Mouse (Mus musculus) spleen, embryonic (tissue): ENCODE measurements around the gene Il21r.

ENCODE experiments used
- CTCF ChIA-PET: fragments of 350-600 bp; sonication (Branson Sonifier 250); formaldehyde crosslinking; loops from one replicate; lab custom pipeline; 2022; lab: Charles Lee

The Il21r gene

DNA sequence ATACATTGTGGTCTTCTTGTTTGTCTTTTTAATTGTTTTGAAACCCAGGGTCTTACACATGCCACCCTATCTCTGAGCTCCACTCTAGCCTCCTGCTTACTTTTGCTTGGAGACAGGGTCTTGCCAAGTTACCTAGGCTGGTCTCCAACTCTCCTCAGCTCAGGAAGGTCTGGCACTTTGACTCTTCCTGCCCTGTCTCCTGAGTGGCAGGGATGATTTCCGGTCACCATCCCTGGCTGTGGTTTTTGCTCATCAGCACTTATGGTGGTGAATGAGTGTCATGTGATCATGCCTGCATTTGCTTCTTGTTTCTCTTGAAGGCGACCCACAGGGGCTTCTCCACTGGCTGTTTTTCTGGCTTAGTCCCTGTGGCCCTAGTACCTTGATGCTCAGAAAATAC lies 29.4 kb upstream of the Il21r start:
- CTCF ChIA-PET, result interaction anchor here (1.0 kb wide), 2 partner anchors 27 to 92 kb away, joined by 3 to 4 read pairs; no protein-coding TSS in a partner anchor

DNA sequence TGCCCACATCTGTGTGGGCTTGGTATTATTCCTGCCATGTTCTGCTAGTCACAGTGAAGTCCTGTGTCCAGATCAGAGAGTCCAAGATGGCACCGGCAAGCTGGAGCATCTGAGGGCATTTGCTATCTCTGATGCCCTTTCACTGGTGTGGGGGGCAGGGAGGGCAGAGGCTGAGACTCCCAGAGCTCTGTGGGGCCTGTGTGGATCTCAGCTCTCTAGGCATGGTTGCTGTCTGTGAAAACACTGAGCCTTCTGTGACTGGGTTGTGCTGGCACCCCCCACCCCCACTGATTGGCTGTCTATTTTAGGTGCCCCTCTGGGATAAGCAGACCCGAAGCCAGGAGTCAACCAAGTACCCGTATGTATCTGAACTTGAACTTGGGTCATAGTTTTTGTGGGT lies 28.4 kb upstream of the Il21r start:
- CTCF ChIA-PET, result no interaction called here

DNA sequence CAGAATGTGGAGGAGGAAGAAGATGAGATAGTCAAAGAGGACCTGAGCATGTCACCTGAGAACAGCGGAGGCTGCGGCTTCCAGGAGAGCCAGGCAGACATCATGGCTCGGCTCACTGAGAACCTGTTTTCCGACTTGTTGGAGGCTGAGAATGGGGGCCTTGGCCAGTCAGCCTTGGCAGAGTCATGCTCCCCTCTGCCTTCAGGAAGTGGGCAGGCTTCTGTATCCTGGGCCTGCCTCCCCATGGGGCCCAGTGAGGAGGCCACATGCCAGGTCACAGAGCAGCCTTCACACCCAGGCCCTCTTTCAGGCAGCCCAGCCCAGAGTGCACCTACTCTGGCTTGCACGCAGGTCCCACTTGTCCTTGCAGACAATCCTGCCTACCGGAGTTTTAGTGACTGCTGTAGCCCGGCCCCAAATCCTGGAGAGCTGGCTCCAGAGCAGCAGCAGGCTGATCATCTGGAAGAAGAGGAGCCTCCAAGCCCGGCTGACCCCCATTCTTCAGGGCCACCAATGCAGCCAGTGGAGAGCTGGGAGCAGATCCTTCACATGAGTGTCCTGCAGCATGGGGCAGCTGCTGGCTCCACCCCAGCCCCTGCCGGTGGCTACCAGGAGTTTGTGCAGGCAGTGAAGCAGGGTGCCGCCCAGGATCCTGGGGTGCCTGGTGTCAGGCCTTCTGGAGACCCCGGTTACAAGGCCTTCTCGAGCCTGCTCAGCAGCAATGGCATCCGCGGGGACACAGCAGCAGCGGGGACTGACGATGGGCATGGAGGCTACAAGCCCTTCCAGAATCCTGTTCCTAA lies 27.3 kb upstream of the Il21r start:
- CTCF ChIA-PET, result no interaction called here

DNA sequence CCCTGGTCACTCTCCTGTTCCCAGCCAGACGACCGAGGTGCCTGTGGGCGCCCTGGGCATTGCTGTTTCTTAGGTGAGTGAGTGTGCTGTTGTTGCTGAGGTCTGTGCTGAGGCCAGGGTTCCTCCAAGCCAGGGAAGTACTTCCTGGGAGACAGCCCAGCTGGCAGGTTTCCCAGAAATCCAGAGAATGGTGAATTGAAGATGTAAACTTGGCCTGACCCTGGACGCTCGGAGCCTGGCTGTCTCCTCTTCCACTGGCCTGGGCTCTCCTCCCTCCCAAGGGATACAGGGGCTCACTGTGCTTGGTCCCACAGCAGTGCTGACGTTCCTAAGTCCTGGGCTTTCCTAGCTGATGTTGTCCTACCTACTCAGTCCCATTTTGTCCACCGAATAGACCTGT lies 26.2 kb upstream of the Il21r start:
- CTCF ChIA-PET, result no interaction called here

DNA sequence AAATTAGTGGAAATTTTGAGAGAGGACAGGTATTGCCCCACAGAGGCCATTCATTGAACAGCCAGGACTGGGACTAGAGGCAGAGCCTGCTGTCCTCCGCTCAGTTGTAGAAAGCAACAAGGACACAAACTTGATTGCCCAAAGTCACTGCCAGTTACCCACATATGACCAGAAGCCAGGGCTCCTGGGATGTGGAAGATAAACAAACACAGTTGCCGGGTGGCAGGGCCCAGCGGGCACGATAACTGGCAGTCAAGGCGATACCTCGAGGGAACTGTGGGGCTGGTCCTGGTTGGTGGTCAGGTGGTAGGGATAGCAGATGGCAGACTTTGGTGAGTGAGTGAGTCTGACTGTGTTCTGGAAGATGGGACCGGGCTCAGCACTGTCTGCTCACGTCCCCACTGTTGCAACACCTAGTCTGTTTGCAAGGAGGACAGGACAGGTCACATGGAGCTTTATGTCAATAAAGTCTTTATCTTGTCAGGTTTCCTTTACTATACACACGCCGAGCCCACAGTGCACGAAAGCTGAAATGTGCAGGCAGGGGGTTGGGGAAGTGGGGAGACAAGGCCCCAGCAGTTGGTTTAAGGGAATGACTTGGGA lies 25.6 kb upstream of the Il21r start:
- CTCF ChIA-PET, result no interaction called here

DNA sequence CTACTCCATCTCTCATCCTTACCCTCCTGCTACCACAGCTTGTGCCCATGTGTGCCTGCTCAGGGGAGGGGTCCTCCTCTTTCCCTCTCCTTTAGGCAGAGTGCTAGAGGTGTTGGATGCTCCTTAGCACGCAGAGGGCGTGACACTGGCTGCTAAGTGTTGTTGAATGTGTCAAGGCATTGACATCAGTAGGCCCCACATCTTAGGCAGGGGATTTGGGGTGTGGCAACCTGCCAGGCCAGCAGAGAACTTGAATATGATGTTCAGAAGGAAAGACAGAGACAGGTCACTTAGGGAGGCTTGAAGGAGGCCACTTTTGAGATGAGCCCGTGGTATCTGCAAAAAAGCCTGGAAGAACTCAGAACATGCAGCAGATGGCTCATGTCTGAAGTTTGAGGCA lies 25.1 kb upstream of the Il21r start:
- CTCF ChIA-PET, result no interaction called here

DNA sequence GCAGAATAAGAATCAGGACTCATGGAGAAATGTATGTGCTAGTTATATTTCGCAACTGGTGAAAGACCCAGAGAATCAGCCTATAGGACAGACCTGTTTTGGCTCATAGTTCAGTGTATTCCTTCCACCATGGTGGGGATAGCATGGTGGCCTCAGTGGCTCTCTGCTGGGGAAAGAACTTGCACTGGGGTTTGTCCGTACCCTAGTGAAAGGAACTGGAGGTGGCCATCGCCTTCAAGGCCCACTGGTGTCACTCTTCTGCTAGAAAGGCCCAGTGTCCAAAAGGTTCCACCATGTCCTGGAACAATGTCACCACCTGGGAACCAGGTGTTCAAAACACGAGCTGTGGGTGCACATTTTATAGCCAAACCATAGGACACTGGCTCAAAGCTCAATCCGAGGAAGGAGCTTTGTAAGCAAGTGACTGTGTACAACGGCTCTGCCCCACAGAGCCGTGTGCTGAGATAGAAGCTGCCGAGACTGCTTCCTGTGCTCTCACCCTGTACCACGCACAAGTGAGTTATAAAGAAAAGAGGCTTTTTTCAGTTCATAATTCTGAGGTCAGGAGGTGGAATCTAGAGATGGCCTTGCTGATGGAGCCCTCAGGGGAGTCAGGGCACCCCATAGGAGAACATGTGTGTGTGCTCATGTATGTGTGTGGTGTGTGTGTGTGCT lies 23.5 kb upstream of the Il21r start:
- CTCF ChIA-PET, result interaction anchor here (0.9 kb wide), 1 partner anchor 11 kb away, joined by 3 read pairs; no protein-coding TSS in a partner anchor

DNA sequence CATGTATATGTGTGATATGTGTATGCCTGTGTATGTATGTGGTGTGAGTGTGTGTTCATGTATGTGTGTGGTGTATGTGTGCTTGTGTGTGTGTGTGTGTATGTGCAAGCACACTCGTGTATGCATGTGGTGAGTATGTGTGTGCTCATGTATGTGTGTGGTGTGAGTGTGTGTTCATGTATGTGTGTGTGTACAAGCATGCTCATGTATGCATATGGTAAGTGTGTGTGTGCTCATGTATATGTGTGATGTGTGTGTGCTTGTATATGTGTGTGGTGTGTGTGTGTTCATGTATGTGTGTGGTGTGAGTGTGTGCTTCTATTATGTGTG lies 23.0 kb upstream of the Il21r start:
- CTCF ChIA-PET, result interaction anchor here (0.7 to 1.5 kb wide), 2 partner anchors 11 to 110 kb away, joined by 3 read pairs; no protein-coding TSS in a partner anchor

GRCm38 (mm10) chr7:125580625-125581316 lies 22.5 kb upstream of the Il21r start:
- CTCF ChIA-PET, result interaction anchor here (0.7 to 1.5 kb wide), 6 partner anchors 10 to 111 kb away, joined by 3 to 16 read pairs (median 3); no protein-coding TSS in a partner anchor

GRCm38 (mm10) chr7:125581317-125581672 lies 21.9 kb upstream of the Il21r start:
- CTCF ChIA-PET, result interaction anchor here (0.5 to 1.5 kb wide), 6 partner anchors 10 to 109 kb away, joined by 3 to 16 read pairs (median 3); no protein-coding TSS in a partner anchor

- CTCF ChIA-PET, result interaction anchor here (0.7 to 1.7 kb wide), 4 partner anchors 15 to 114 kb away, joined by 3 to 6 read pairs (median 5); no protein-coding TSS in a partner anchor
Measured at GRCm38 (mm10) chr7:125583325-125584004, 19.8 kb upstream of the Il21r start.

- CTCF ChIA-PET, result interaction anchor here (0.7 to 1.3 kb wide), 4 partner anchors 9 to 114 kb away, joined by 3 to 5 read pairs (median 4); no protein-coding TSS in a partner anchor
Measured at GRCm38 (mm10) chr7:125584005-125584369, 19.2 kb upstream of the Il21r start.

GRCm38 (mm10) chr7:125586355-125586754 lies 16.9 kb upstream of the Il21r start:
- CTCF ChIA-PET, result interaction anchor here (0.7 kb wide), 1 partner anchor 56 kb away, joined by 3 read pairs; no protein-coding TSS in a partner anchor

- CTCF ChIA-PET, result interaction anchor here (0.6 to 0.9 kb wide), 2 partner anchors 10 to 508 kb away, joined by 4 to 9 read pairs; no protein-coding TSS in a partner anchor
Measured at GRCm38 (mm10) chr7:125588721-125589120, 14.5 kb upstream of the Il21r start.

GRCm38 (mm10) chr7:125589896-125590295 lies 13.3 kb upstream of the Il21r start:
- CTCF ChIA-PET, result interaction anchor here (0.6 to 1.2 kb wide), 2 partner anchors 11 to 158 kb away, joined by 3 to 5 read pairs; no protein-coding TSS in a partner anchor

GRCm38 (mm10) chr7:125593831-125594230 lies 9.4 kb upstream of the Il21r start:
- CTCF ChIA-PET, result no interaction called here

DNA sequence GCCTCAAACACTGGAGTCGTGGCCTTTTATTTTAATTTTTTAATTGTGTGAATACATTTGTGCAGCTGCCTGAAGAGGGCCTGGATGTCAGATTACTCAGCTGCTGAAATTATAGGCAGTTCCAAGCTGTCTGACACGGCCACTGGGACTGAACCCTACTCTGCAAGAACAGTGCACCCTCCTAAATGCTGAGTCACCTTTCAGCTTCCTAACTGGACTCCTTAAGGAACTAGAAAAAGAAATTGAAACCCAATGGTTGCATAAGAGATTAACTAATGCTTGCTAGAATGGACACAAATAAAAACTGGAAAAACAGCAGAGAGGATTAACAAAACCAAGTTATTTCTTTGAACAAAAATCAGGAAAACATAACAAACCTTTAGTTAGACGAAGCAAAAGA lies 6.8 kb upstream of the Il21r start:
- CTCF ChIA-PET, result interaction anchor here (0.7 to 0.8 kb wide), 2 partner anchors 18 to 22 kb away, joined by 3 to 4 read pairs; no protein-coding TSS in a partner anchor

DNA sequence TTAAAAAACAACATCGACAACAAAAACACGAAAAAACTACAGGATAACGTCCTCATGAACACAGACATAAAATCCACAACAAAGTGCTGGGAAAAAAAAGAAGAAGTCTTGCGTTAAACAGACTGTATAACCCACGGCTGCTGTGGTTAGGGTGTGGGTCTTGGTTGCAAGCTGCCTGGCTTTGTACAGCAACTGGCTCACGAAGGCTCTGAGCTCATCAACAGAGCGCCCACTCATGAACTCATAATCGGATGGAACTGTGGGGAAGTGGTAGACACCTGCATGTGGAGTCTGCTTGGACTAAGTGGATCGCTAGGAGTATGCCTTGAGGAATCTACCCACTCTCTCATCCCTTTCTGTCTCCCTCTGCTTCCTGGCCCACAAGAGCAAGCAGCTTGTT lies 6.1 kb upstream of the Il21r start:
- CTCF ChIA-PET, result interaction anchor here (1.3 kb wide), 1 partner anchor 16 kb away, joined by 3 read pairs; no protein-coding TSS in a partner anchor

- CTCF ChIA-PET, result interaction anchor here (0.8 to 2.0 kb wide), 3 partner anchors 9 to 16 kb away, joined by 3 to 6 read pairs (median 4); no protein-coding TSS in a partner anchor
Measured at GRCm38 (mm10) chr7:125597516-125598347, 5.5 kb upstream of the Il21r start.
